Mouse (Mus musculus): ENCODE data around the gene Pmfbp1. TPM values are rescaled to one million over a fixed set of nuclear protein-coding genes. Genes with fewer than 3 reads are reported as not detected.

Gene Pmfbp1
- polyA plus RNA-seq, 1 experiment from 2014 or later, result not detected

GRCm38 (mm10) chr8:109565498-109566333, 71.9 kb downstream of the Pmfbp1 start, which contains the start of the genes Dhx38 and Txnl4b:
Gene Dhx38, minus strand, starts transcription at chr8:109565861.
Gene Txnl4b, plus strand, starts transcription at chr8:109565892.
- under 1% methylated on average over 52 of the region's 52 CpGs for WGBS (ENCODE audit: insufficient replicate concordance)
- DNase-seq (peak; percentile 96), ATAC-seq (ENCODE audit: low read depth) (peak; percentile 100)
- peak within 1 kb of the TSS; percentile 94 for H3K9ac ChIP-seq
- H3K27ac ChIP-seq, result peak within 1 kb of the TSS; percentile 94
- no peaks in the 10 kb centered on the region for H3K9me3 ChIP-seq (replicated peaks)
- peak within 1 kb of the TSS; percentile 97 for H3K4me3 ChIP-seq (replicated peaks)
- no peaks in the 10 kb centered on the region for H3K27me3 ChIP-seq
- peaks cover 24% of the 10 kb centered on the region for H3K4me1 ChIP-seq (replicated peaks)
- H3K36me3 ChIP-seq, result peaks cover 29% of the 10 kb centered on the region
- H3K4me2 ChIP-seq, result peak within 1 kb of the TSS; percentile 90

DNA sequence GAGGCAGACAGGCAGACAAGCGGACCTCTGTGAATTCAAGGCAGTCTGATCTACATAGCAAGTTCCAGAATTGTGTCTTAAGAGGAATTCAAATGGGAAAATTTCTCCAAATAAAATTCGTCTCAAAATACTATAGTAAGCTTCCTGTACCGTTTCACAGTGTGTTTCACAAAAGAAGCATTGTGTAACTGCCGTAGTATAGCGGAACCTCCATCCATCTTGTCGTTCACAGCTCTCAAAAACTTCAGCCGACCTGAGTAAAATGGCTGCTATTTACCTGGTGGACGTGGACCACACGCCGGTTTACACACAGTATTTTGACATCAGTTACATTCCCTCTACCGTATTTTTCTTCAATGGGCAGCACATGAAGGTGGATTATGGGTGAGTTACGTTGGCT, 77.3 kb downstream of the Pmfbp1 start:
- Histone ChIP-seq H3K27ac (no peak overlapping the region), H3K9ac (no peak overlapping the region), H3K4me2 (no peak overlapping the region), H3K27me3 (no peaks in the 10 kb centered on the region), H3K36me3 (peaks cover 16% of the 10 kb centered on the region), H3K4me1 (replicated peaks) (peaks cover 8% of the 10 kb centered on the region), H3K9me3 (replicated peaks) (no peaks in the 10 kb centered on the region), H3K4me3 (replicated peaks) (no peak overlapping the region)
- ATAC-seq (ENCODE audit: low read depth) (no peak), DNase-seq (no peak)
- 82% methylated on average over 12 of the region's 12 CpGs for WGBS (ENCODE audit: insufficient replicate concordance)

DNA sequence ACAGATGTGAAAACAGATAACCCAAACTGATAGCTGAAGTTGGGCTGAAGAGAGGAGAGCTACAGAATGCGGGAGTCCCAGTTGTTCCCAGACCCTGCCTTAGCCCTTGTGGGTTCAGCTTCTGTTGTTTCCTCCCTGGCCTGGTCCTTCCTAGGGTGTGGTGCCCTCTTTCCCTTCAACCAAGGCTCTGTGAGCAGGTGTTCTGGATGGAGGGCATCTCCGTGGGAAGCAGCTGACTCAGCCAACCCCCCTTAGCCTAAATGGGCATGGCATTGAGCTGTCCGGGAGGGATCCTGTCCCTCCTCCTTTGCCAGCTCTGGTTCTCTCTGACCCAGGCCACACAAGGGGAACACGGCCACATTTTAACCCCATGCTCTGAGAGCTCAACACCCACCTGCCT, 82.5 kb downstream of the Pmfbp1 start:
- Histone ChIP-seq H3K4me2 (no peak overlapping the region), H3K36me3 (peaks cover 6% of the 10 kb centered on the region; the same call in 1 of the 2 replicates), H3K4me1 (replicated peaks) (no peaks in the 10 kb centered on the region), H3K9ac (no peak overlapping the region; the same call in 1 of the 2 replicates), H3K9me3 (replicated peaks) (no peaks in the 10 kb centered on the region), H3K27me3 (no peaks in the 10 kb centered on the region), H3K4me3 (replicated peaks) (no peak overlapping the region), H3K27ac (no peak overlapping the region)
- WGBS (ENCODE audit: insufficient replicate concordance), result 48% methylated on average over 4 of the region's 4 CpGs
- DNase-seq (no peak), ATAC-seq (ENCODE audit: low read depth) (no peak)

DNA sequence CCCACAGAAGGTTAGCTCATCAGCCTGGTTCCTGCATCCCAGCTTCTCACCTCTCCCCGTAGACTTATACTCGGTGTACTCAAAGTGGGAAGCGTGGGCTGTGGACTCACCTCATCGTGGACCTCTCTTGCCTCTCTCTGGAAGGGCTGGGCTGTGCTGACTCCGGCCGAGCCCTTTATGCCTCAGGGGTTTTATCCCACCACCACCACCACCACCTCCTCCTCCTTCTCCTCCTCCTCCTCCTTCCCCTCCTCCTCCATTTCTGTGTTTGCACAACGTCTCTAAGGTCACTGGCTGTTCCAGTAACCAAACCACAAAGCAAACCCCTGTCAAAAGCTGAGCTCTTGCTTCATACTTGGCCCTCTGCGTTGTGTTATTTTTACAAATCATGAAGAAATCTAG, 85.1 kb downstream of the Pmfbp1 start, which contains the start of gene Hp:
TSS of gene Hp (minus strand) at position 273 of the 402 bp plus-strand sequence.
- ATAC-seq (ENCODE audit: low read depth), result peak; percentile 49; the same call in 1 of the 2 replicates
- H3K36me3 ChIP-seq, result no peaks in the 10 kb centered on the region
- no peak within 1 kb of the TSS for H3K4me2 ChIP-seq
- no peaks in the 10 kb centered on the region for H3K27me3 ChIP-seq
- no peak for DNase-seq
- no peaks in the 10 kb centered on the region for H3K9me3 ChIP-seq (replicated peaks)
- H3K4me1 ChIP-seq (replicated peaks), result no peaks in the 10 kb centered on the region
- WGBS (ENCODE audit: insufficient replicate concordance), result 42% methylated on average over 8 of the region's 8 CpGs
- H3K9ac ChIP-seq, result no peak within 1 kb of the TSS
- no peak within 1 kb of the TSS for H3K27ac ChIP-seq
- H3K4me3 ChIP-seq (replicated peaks), result no peak within 1 kb of the TSS

DNA sequence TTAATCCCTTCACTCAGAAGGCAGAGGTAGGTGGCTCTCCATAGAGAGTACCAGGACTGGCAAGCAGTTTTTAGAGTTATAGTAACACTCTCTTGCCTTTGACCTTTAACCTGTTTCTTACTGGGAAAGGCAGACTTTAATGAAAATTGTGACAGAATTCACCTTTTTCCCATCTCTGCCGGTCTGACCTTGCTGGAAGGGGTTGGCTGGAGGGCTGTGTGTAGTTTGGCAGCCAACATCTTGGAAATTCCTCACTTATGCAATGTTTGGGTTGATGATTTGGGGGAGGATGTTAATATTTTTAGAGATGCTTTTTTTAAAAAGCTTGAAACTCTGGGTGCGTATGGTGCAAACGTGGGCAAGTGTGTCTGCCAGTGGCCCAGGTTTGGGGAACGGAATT, 90.5 kb downstream of the Pmfbp1 start:
- Histone ChIP-seq H3K4me2 (no peak overlapping the region), H3K4me1 (replicated peaks) (0 out of 2 replicates have a peak, but pooled peaks cover 3% of the 10 kb centered on the region), H3K4me3 (replicated peaks) (no peak overlapping the region), H3K27me3 (no peaks in the 10 kb centered on the region), H3K9me3 (replicated peaks) (no peaks in the 10 kb centered on the region), H3K9ac (no peak overlapping the region), H3K27ac (no peak overlapping the region), H3K36me3 (no peaks in the 10 kb centered on the region)
- 64% methylated on average over 4 of the region's 4 CpGs for WGBS (ENCODE audit: insufficient replicate concordance)
- ATAC-seq (ENCODE audit: low read depth) (no peak), DNase-seq (no peak)

DNA sequence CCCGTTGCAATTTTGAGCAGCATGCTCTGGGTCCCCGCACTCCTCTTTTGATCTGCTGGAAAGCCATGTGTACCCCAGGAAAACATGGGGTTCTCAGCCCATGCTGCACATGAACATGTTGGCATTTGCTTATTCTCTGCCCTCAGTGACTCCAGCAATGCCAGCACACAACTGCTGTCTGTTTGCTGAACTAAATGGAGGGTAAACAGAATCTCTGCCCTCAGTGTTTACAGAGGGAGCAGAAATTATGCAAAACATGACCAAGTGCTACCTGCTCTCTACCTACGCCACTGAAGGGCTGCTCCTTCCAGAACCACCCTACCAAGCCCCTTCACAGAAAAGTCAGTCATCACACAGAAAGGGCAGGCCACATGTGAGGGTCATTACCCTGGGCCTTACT, 91.0 kb downstream of the Pmfbp1 start:
- Histone ChIP-seq H3K36me3 (no peaks in the 10 kb centered on the region), H3K4me3 (replicated peaks) (no peak overlapping the region), H3K4me1 (replicated peaks) (0 out of 2 replicates have a peak, but pooled peaks cover 3% of the 10 kb centered on the region), H3K27me3 (no peaks in the 10 kb centered on the region), H3K27ac (peak overlapping the region; percentile 39; the same call in 1 of the 2 replicates), H3K9me3 (replicated peaks) (no peaks in the 10 kb centered on the region), H3K4me2 (no peak overlapping the region), H3K9ac (no peak overlapping the region)
- no peak for DNase-seq
- WGBS (ENCODE audit: insufficient replicate concordance), result 48% methylated on average over 3 of the region's 3 CpGs
- ATAC-seq (ENCODE audit: low read depth), result peak; percentile 26; the same call in 1 of the 2 replicates

- H3K9me3 ChIP-seq (replicated peaks), result no peaks in the 10 kb centered on the region
- no peak for DNase-seq
- 0 out of 2 replicates have a peak, but pooled peaks cover 3% of the 10 kb centered on the region for H3K4me1 ChIP-seq (replicated peaks)
- ATAC-seq (ENCODE audit: low read depth), result no peak
- H3K27me3 ChIP-seq, result no peaks in the 10 kb centered on the region
- H3K4me3 ChIP-seq (replicated peaks), result no peak overlapping the region
- H3K9ac ChIP-seq, result no peak overlapping the region
- H3K27ac ChIP-seq, result no peak overlapping the region
- no peak overlapping the region for H3K4me2 ChIP-seq
- no peaks in the 10 kb centered on the region for H3K36me3 ChIP-seq
Measured at GRCm38 (mm10) chr8:109585652-109586051, 91.8 kb downstream of the Pmfbp1 start.

DNA sequence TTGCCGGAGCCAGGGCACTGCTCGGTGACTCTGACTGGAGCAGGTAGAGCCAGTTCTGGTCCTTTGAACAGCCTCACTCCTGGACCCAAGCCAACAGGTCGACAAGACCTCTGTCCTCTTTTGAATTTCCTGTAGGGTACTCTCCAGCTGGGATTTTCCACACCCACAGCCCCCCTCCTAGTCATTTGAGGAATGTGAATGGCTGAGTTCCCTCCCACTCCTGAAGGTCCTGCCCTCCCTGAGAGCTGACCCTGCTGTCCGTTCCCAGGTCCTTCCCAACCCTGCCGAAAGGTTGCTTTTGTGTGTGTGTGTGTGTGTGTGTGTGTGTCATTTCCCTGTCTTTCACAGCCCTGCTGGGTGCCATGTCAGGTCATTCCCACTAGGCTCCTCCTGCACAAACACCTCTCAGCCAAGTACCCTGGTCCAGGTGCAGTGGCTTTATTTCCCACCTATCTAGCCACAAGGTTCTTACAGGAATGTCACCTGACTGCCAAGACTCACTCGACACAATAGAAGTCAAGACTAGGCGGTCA, 93.2 kb downstream of the Pmfbp1 start:
- no peak overlapping the region for H3K27ac ChIP-seq
- 53% methylated on average over 7 of the region's 7 CpGs for WGBS (ENCODE audit: insufficient replicate concordance)
- ATAC-seq (ENCODE audit: low read depth) (peak; percentile 61), DNase-seq (no peak)
- H3K9me3 ChIP-seq (replicated peaks), result no peaks in the 10 kb centered on the region
- H3K4me3 ChIP-seq (replicated peaks), result no peak overlapping the region
- H3K9ac ChIP-seq, result no peak overlapping the region
- H3K4me2 ChIP-seq, result no peak overlapping the region
- H3K4me1 ChIP-seq (replicated peaks), result 0 out of 2 replicates have a peak, but pooled peaks cover 4% of the 10 kb centered on the region
- H3K36me3 ChIP-seq, result peaks cover 5% of the 10 kb centered on the region
- H3K27me3 ChIP-seq, result no peaks in the 10 kb centered on the region

- no peak for ATAC-seq (ENCODE audit: low read depth)
- H3K4me3 ChIP-seq (replicated peaks), result no peak overlapping the region
- no peak overlapping the region for H3K9ac ChIP-seq
- no peak overlapping the region for H3K27ac ChIP-seq
- 83% methylated on average over 9 of the region's 9 CpGs for WGBS (ENCODE audit: insufficient replicate concordance)
- H3K36me3 ChIP-seq, result peaks cover 38% of the 10 kb centered on the region
- no peak overlapping the region for H3K4me2 ChIP-seq
- no peaks in the 10 kb centered on the region for H3K27me3 ChIP-seq
- 0 out of 2 replicates have a peak, but pooled peaks cover 4% of the 10 kb centered on the region for H3K4me1 ChIP-seq (replicated peaks)
- H3K9me3 ChIP-seq (replicated peaks), result no peaks in the 10 kb centered on the region
- no peak for DNase-seq
Measured at GRCm38 (mm10) chr8:109590901-109591300, 97.1 kb downstream of the Pmfbp1 start.

DNA sequence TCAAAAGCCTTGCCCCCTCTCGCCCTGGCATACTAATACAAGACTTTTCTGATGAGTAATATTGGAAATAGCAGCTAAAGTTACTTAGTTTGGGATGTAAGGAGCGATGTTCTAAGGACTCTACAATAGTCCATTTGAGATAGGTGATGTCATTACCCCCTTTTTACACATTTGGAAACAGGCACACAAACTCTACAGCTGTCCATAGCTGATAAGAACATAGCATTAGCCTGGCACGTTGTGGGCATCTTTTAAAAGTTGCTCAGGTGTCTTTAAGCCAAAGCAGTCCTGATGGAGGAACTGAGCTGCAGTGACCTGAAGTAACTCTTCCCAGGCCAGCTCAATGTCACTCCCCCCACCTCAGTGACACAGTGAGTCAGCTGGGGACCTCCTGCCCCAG, 97.5 kb downstream of the Pmfbp1 start:
- Histone ChIP-seq H3K4me3 (replicated peaks) (no peak overlapping the region), H3K36me3 (peaks cover 38% of the 10 kb centered on the region), H3K27me3 (no peaks in the 10 kb centered on the region), H3K4me1 (replicated peaks) (0 out of 2 replicates have a peak, but pooled peaks cover 4% of the 10 kb centered on the region), H3K4me2 (no peak overlapping the region), H3K27ac (no peak overlapping the region), H3K9me3 (replicated peaks) (no peaks in the 10 kb centered on the region), H3K9ac (no peak overlapping the region)
- no peak for ATAC-seq (ENCODE audit: low read depth)
- DNase-seq, result no peak
- WGBS (ENCODE audit: insufficient replicate concordance), result 51% methylated on average over 3 of the region's 3 CpGs

DNA sequence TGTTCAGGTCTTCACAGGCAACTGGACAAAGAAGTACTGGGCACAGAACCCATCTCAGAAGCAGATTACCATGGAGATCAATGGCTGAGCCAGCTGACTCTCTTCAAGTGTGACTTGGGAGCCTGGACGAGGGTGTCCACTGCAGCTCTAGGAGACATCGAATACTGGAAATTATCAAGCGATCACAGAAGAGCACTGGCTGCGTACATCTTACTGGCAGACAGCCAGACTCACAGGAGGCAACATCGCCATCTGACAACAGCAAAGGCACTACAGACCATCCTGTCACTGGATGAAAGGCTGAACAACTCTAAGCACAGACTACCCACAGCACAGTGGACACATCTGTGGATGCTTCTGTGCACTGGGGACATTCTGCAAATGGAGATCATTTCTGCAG, 98.3 kb downstream of the Pmfbp1 start:
- H3K4me1 ChIP-seq (replicated peaks), result 0 out of 2 replicates have a peak, but pooled peaks cover 4% of the 10 kb centered on the region
- 75% methylated on average over 5 of the region's 5 CpGs for WGBS (ENCODE audit: insufficient replicate concordance)
- no peak overlapping the region for H3K27ac ChIP-seq
- no peak overlapping the region for H3K9ac ChIP-seq
- no peaks in the 10 kb centered on the region for H3K27me3 ChIP-seq
- no peak overlapping the region for H3K4me3 ChIP-seq (replicated peaks)
- H3K36me3 ChIP-seq, result peaks cover 39% of the 10 kb centered on the region
- ATAC-seq (ENCODE audit: low read depth) (no peak), DNase-seq (no peak)
- no peak overlapping the region for H3K4me2 ChIP-seq
- no peaks in the 10 kb centered on the region for H3K9me3 ChIP-seq (replicated peaks)
